Mouse (Mus musculus): ENCODE data around the gene Fkbp6. TPM values are rescaled to one million over a fixed set of nuclear protein-coding genes. Genes with fewer than 3 reads are reported as not detected.

The Fkbp6 gene
- polyA plus RNA-seq, 1 experiment from 2014 or later: not detected

DNA sequence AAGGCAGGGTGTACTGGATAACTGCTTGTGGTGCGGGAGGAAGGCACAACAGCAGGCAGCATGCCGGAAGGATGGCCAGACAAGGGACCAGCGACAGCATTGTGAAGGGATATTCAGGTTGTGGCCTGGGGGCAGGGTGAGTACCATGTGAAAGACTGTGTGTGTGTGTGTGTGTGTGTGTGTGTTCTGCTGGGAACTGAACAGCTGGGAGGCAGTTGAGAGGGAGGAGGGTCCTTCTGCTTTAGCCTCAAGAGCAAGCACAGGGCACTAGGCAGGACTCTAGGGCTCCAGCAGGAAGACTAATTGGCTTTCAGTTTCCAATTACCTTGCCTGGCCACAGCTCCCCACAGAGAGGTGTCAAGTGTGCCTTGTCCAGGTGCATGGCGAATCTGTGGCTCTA is 58.7 kb downstream of the Fkbp6 start:
- Histone ChIP-seq H3K27ac (ENCODE audit: low read length) (no peak overlapping the region), H3K27me3 (replicated peaks; ENCODE audit: insufficient read depth, low read length) (no peaks in the 10 kb centered on the region), H3K4me2 (replicated peaks; ENCODE audit: low read depth, low read length) (no peak overlapping the region), H3K9ac (replicated peaks; ENCODE audit: low read depth) (no peak overlapping the region), H3K9me3 (ENCODE audit: low read length) (no peaks in the 10 kb centered on the region), H3K36me3 (ENCODE audit: insufficient read depth, low read length) (no peaks in the 10 kb centered on the region), H3K4me1 (ENCODE audit: insufficient read depth, low read depth, low read length) (no peaks in the 10 kb centered on the region), H3K4me3 (ENCODE audit: low read depth, low read length) (no peak overlapping the region)
- WGBS: 56% methylated on average over 4 of the region's 4 CpGs
- TF ChIP-seq EP300 (IDR thresholded peaks at IDR 0.05) (no peak), CTCF (IDR thresholded peaks at IDR 0.05) (no peak)
- ATAC-seq (no peak), DNase-seq (ENCODE audit: low spot score) (no peak)

DNA sequence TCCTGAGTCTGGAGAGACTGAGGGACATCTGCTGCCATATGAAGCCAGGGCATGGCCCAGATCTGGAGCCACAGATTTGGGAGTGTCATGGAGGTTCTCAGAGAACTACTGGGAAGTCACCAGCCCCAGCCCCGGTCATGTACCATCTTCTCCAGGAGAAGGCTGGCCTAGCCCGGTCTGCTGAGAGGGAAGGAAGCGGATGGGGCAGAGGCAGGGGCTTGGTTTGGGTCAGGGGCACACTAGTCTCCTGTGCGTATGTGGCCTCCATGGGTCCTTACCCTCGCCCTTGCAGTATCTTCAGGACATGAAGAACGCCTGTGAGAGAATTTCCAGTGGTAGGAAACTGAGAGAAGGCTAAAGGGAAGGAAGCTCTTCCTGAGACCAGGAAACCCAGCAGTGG is 59.1 kb downstream of the Fkbp6 start:
- no peak for DNase-seq (ENCODE audit: low spot score)
- Histone ChIP-seq H3K36me3 (ENCODE audit: insufficient read depth, low read length) (no peaks in the 10 kb centered on the region), H3K4me3 (ENCODE audit: low read depth, low read length) (no peak overlapping the region), H3K9me3 (ENCODE audit: low read length) (no peaks in the 10 kb centered on the region), H3K9ac (replicated peaks; ENCODE audit: low read depth) (no peak overlapping the region), H3K4me2 (replicated peaks; ENCODE audit: low read depth, low read length) (no peak overlapping the region), H3K4me1 (ENCODE audit: insufficient read depth, low read depth, low read length) (no peaks in the 10 kb centered on the region), H3K27me3 (replicated peaks; ENCODE audit: insufficient read depth, low read length) (no peaks in the 10 kb centered on the region), H3K27ac (ENCODE audit: low read length) (no peak overlapping the region)
- no peak for ATAC-seq
- TF ChIP-seq CTCF (IDR thresholded peaks at IDR 0.05): no peak
- TF ChIP-seq EP300 (IDR thresholded peaks at IDR 0.05): no peak
- WGBS: 66% methylated on average over 6 of the region's 6 CpGs

DNA sequence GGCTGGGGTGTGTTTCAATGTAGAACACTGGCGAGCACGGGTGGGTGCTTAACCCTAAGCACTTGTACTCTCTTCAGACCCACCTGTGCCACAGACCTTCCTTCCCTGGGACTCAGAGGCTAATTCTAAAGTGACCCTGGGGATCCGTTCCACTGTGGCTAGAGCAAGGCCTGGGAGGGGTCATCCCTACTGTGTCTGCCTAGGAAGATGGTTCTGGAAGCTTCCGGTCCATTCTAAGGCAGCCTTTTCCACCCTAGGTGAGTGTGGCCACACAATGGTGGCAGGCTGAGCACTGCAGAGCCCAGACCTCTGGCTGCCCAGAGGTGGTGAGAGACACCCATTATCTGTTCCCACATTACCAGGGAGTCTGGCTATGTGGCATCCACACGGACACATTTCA is 62.9 kb downstream of the Fkbp6 start:
- Histone ChIP-seq H3K9ac (replicated peaks; ENCODE audit: low read depth) (no peak overlapping the region), H3K27ac (ENCODE audit: low read length) (no peak overlapping the region), H3K4me2 (replicated peaks; ENCODE audit: low read depth, low read length) (no peak overlapping the region), H3K4me3 (ENCODE audit: low read depth, low read length) (no peak overlapping the region), H3K36me3 (ENCODE audit: insufficient read depth, low read length) (no peaks in the 10 kb centered on the region), H3K27me3 (replicated peaks; ENCODE audit: insufficient read depth, low read length) (no peaks in the 10 kb centered on the region), H3K9me3 (ENCODE audit: low read length) (no peaks in the 10 kb centered on the region), H3K4me1 (ENCODE audit: insufficient read depth, low read depth, low read length) (no peaks in the 10 kb centered on the region)
- TF ChIP-seq EP300 (IDR thresholded peaks at IDR 0.05): no peak
- no peak for TF ChIP-seq CTCF (IDR thresholded peaks at IDR 0.05)
- no peak for DNase-seq (ENCODE audit: low spot score)
- 80% methylated on average over 5 of the region's 5 CpGs for WGBS
- ATAC-seq: no peak

DNA sequence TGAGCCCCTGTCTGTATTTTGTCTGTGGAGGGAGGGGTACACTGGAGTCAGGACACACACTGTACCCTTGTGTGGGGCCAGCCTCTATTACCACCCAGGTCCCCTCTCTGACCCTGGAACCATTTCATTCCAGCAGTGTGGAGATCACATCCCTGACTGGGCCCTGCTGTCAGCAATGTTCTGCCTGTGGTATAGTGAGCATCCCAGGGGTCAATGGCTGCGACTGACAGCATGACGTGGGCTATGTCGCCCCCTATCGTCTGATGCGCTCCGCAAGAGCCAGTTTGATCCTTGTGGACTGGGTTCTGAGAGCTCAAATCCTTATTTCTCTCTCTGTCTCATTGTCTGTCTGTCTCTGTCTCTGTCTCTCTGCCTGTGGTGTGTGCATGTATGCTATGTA is 63.7 kb downstream of the Fkbp6 start:
- H3K27me3 ChIP-seq (replicated peaks; ENCODE audit: insufficient read depth, low read length): no peaks in the 10 kb centered on the region
- H3K36me3 ChIP-seq (ENCODE audit: insufficient read depth, low read length): no peaks in the 10 kb centered on the region
- ATAC-seq (peak; percentile 55), DNase-seq (ENCODE audit: low spot score) (peak; percentile 78)
- no peak overlapping the region for H3K4me3 ChIP-seq (ENCODE audit: low read depth, low read length)
- under 1% methylated on average over 6 of the region's 6 CpGs for WGBS
- H3K9me3 ChIP-seq (ENCODE audit: low read length): no peaks in the 10 kb centered on the region
- H3K4me2 ChIP-seq (replicated peaks; ENCODE audit: low read depth, low read length): no peak overlapping the region
- peak; percentile 95 for TF ChIP-seq CTCF (IDR thresholded peaks at IDR 0.05)
- TF ChIP-seq EP300 (IDR thresholded peaks at IDR 0.05): no peak
- H3K27ac ChIP-seq (ENCODE audit: low read length): no peak overlapping the region
- no peak overlapping the region for H3K9ac ChIP-seq (replicated peaks; ENCODE audit: low read depth)
- H3K4me1 ChIP-seq (ENCODE audit: insufficient read depth, low read depth, low read length): no peaks in the 10 kb centered on the region

DNA sequence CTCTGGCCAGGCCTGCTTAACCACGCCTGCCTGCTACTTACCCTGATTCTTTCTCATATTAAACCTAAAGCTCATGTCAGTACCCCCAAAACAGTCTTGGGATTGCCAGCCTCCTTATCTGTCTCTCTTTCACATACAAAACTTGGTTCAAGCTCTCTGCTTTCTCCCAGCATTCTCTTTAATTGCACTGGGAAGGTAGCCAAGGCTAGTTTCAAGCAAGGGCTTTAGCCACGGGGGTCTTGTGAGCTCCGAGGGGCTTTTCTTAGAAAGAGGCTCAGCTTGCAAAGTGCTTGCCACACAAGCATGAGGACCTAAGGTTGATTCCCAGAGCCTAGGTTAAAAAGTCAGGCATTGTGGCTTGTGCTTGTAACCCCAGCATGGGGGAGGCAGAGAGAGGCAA is 64.6 kb downstream of the Fkbp6 start:
- no peaks in the 10 kb centered on the region for H3K4me1 ChIP-seq (ENCODE audit: insufficient read depth, low read depth, low read length)
- no peak overlapping the region for H3K27ac ChIP-seq (ENCODE audit: low read length)
- no peak overlapping the region for H3K4me2 ChIP-seq (replicated peaks; ENCODE audit: low read depth, low read length)
- H3K4me3 ChIP-seq (ENCODE audit: low read depth, low read length): no peak overlapping the region
- 70% methylated on average over 3 of the region's 3 CpGs for WGBS
- no peak for TF ChIP-seq CTCF (IDR thresholded peaks at IDR 0.05)
- TF ChIP-seq EP300 (IDR thresholded peaks at IDR 0.05): no peak
- ATAC-seq (no peak), DNase-seq (ENCODE audit: low spot score) (no peak)
- no peaks in the 10 kb centered on the region for H3K9me3 ChIP-seq (ENCODE audit: low read length)
- H3K27me3 ChIP-seq (replicated peaks; ENCODE audit: insufficient read depth, low read length): no peaks in the 10 kb centered on the region
- H3K36me3 ChIP-seq (ENCODE audit: insufficient read depth, low read length): no peaks in the 10 kb centered on the region
- H3K9ac ChIP-seq (replicated peaks; ENCODE audit: low read depth): no peak overlapping the region

DNA sequence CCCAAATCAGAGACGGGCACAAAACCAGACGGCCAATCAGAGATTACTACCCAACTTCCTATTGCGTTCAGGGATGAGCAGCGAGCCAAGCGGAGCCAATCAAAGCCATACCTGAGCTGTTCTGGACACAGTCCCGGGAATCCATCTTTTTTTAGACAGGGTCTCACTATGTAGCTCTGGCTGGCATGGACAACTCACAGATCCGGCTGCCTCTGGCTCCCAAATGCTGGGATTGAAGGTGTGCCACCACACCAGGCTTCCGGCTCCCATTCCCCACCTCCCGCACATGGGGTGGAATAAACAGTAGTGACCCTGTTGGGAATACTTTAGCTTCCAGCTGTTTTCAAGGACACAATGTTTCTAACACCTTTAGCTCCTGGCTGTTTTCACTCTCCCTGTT is 69.6 kb downstream of the Fkbp6 start:
- TF ChIP-seq CTCF (IDR thresholded peaks at IDR 0.05): no peak
- Histone ChIP-seq H3K27me3 (replicated peaks; ENCODE audit: insufficient read depth, low read length) (peaks cover 4% of the 10 kb centered on the region; the same call in 1 of the 2 replicates), H3K4me2 (replicated peaks; ENCODE audit: low read depth, low read length) (no peak overlapping the region), H3K27ac (ENCODE audit: low read length) (no peak overlapping the region), H3K9me3 (ENCODE audit: low read length) (no peaks in the 10 kb centered on the region), H3K9ac (replicated peaks; ENCODE audit: low read depth) (no peak overlapping the region), H3K4me1 (ENCODE audit: insufficient read depth, low read depth, low read length) (no peaks in the 10 kb centered on the region), H3K4me3 (ENCODE audit: low read depth, low read length) (no peak overlapping the region), H3K36me3 (ENCODE audit: insufficient read depth, low read length) (no peaks in the 10 kb centered on the region)
- 68% methylated on average over 9 of the region's 9 CpGs for WGBS
- DNase-seq (ENCODE audit: low spot score) (no peak), ATAC-seq (no peak)

DNA sequence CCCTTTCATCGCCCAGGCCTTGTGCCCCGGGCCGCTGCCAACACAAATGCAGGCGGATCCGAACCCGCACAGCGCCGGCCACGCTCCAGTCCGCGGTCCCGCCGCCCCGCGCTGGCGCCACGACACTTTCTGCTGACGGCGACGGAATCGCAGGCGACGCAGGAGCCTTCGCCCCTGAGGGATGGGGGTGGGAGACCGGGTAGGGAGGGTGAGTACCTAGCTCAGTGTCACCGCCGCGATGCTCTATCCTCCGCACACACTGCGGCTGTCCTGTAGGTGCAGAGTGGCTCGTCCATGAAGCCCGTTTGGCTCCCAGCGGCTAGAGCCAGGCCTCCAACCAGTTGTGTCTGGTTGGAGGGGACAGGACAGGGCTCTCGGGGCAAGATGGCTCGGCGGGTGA is 73.2 kb downstream of the Fkbp6 start:
- TF ChIP-seq CTCF (IDR thresholded peaks at IDR 0.05) (no peak), EP300 (IDR thresholded peaks at IDR 0.05) (no peak)
- Histone ChIP-seq H3K4me3 (ENCODE audit: low read depth, low read length) (0 out of 2 replicates have a peak overlapping the region, but pooled peaks have one; percentile 12), H3K4me2 (replicated peaks; ENCODE audit: low read depth, low read length) (no peak overlapping the region; the same call in 1 of the 2 replicates), H3K27me3 (replicated peaks; ENCODE audit: insufficient read depth, low read length) (peaks cover 4% of the 10 kb centered on the region; the same call in 1 of the 2 replicates), H3K9me3 (ENCODE audit: low read length) (no peaks in the 10 kb centered on the region), H3K4me1 (ENCODE audit: insufficient read depth, low read depth, low read length) (no peaks in the 10 kb centered on the region; the same call in 1 of the 2 replicates), H3K27ac (ENCODE audit: low read length) (no peak overlapping the region), H3K36me3 (ENCODE audit: insufficient read depth, low read length) (no peaks in the 10 kb centered on the region), H3K9ac (replicated peaks; ENCODE audit: low read depth) (no peak overlapping the region)
- 9% methylated on average over 36 of the region's 36 CpGs for WGBS
- ATAC-seq (no peak), DNase-seq (ENCODE audit: low spot score) (no peak)
